Mouse (Mus musculus): Measurements from ENCODE around the gene Nrros. TPM values are rescaled to one million over a fixed set of nuclear protein-coding genes. Genes with fewer than 3 reads are reported as not detected.

The Nrros gene
- total RNA-seq (2021): 1 to 10 TPM; 5.3 to 5.6 TPM
- long read RNA-seq, experiment 1, transcript Nrros-201 (3 exons, 2,548 nt): major isoform, 12 of 16 reads
- long read RNA-seq, experiment 1, partial matches to known transcripts: 0 of 16 reads
- long read RNA-seq, experiment 1, other reads (novel, unspliced or antisense): 1 of 16 reads
- long read RNA-seq, experiment 2, transcript Nrros-201 (3 exons, 2,548 nt): major isoform, 15 of 19 reads
- long read RNA-seq, experiment 2, partial matches to known transcripts: 0 of 19 reads
- long read RNA-seq, experiment 2, other reads (novel, unspliced or antisense): 3 of 19 reads

DNA sequence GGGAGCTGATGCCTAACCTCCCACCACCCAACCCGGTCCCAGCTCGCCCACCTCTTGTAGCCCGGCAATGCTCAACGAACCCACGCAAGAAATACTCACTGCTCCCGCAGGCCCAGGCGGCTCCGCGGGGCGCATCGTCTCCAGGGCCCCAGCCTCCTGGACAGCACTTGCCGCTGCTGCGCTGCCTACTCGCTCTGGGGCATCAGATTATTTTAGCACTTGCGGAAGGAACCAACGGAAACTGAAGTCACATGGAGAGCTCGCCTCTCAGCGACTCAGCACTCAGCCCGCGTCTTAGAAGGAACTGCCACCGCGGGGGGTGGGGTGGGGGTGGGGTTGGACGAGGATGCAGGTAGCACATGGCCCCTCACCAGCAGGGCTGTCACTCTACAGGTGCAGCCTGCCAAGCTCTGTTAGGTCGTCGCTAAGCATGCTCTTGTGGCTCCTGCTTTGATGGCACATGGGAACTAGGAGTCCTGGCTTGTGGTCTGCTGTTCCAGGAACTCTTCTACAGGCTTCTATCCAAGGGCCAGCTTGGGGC is at the start of gene Nrros:
Gene Nrros (minus strand): TSS at position 314 of the 541 bp plus-strand sequence.
- DNase-seq: no peak
- intact Hi-C loops (cut with DNase I; ENCODE audit: low total_unique reads): no loop called here

DNA sequence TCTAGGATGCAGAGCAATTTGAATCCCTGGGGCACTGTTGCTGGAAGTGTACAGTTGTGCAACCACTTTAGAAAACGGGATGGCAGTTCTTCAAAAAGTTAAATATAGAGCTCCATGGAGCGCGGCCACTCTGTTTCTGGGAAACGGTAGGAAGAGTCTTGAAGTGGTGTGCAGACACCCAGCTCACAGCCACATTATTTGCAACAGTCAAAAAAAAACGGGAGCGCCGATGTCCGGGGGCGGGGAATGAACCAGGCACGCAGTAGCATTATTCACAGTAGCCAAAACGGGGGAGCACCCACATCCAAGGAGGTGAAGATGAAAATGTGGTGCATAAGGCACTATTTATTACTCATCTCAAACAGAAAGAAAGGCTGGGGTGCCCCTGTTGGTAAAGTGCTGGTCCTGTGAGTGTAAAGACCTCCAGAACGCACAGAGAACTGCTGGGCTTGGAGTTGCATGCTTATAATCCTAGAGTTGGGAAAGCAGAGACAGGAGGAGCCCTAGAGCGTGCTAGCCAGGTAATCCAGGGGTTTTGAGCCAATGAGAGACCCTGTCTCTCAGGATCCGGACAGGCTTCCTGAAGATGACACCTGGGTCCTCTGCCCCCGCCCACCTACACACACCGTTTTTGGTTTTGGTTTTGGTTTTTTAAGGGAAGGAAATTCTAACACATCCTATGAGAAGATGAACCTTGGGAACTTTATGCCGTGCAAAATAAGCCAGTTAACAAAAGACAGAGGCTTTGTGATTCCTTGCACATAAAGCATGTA is 49.6 kb upstream of the Nrros start:
- intact Hi-C loops (cut with DNase I; ENCODE audit: low total_unique reads): no loop called here
- no peak for DNase-seq

DNA sequence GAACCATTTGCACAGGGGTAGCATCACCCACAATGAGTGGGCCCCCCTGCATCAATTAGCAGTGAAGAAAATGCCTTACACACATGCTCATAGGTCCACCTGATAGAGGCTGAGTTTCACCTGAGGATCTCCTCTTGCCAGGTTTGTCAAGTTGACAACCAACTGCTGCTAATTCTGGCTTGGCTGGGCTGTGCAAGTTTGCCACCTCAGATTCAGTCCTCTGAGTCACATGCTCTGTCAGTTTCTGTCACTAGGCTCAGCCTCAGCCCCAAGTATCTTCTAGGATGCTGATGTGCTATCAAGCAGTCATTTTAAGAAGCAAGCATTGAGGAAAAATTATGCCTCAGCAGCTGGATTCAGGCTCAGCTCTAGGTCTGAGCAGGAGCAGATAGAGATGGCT is 48.8 kb upstream of the Nrros start:
- intact Hi-C loops (cut with DNase I; ENCODE audit: low total_unique reads): no loop called here
- no peak for DNase-seq

DNA sequence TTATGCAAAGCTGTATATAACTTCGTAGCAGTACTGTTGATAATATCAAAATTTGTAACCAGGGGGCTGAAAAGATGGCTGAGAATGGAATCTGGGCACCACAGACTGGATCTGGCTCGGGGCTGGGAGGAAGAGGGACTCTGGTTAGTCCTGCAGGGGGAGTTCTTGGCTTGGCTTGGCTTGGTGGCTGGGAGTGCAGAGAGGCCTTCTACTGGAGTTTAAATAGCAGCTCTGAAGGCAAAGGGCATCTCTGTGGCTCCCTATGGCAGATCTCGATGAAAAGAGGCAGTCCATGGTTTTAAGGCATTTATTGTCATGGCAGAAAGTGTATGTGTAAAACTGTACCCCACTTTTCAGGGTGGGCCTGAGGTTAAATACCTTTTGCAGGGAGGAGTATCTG is 39.5 kb upstream of the Nrros start:
- no peak for DNase-seq

DNA sequence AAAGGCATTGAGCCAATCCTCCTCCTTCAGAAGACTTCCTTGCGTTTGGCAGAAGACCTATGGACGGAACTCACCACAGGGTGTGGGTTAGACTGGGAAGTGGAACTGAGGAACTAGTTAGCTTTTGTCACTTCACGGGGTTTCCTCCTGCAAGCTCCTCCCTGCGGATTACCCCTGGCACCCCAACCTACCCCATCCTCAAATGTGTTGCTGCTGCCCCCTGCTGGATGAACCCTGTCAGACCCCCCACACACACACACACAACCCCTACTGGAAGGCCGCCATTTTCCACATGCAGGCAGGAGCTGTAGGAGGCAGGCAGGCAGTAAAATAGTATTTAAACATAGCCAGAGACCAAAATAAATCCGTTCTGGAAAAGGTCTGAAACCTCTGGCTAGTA is 37.3 kb upstream of the Nrros start:
- intact Hi-C loops (cut with DNase I; ENCODE audit: low total_unique reads): no loop called here
- peak; percentile 66 for DNase-seq

More for the DNA sequence above, 39.5 kb upstream of the Nrros start:
- intact Hi-C loops (cut with DNase I; ENCODE audit: low total_unique reads): no loop called here

DNA sequence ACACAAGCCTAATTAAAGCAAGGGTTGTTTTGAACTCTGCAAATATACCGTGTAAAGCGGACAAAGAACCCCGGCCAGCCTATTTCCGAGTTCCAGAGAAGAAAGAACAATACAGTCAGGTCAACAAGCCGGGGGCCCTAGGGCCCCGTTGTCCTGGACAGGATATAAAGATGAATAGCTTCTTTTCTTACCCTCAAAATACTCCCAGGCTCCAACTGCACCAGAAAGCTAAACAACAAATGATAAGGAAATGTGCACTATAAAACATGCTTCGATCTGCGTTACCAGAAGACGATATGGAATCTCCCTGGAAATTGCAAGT is 35.6 kb upstream of the Nrros start:
- intact Hi-C loops (cut with DNase I; ENCODE audit: low total_unique reads): no loop called here
- DNase-seq: no peak

DNA sequence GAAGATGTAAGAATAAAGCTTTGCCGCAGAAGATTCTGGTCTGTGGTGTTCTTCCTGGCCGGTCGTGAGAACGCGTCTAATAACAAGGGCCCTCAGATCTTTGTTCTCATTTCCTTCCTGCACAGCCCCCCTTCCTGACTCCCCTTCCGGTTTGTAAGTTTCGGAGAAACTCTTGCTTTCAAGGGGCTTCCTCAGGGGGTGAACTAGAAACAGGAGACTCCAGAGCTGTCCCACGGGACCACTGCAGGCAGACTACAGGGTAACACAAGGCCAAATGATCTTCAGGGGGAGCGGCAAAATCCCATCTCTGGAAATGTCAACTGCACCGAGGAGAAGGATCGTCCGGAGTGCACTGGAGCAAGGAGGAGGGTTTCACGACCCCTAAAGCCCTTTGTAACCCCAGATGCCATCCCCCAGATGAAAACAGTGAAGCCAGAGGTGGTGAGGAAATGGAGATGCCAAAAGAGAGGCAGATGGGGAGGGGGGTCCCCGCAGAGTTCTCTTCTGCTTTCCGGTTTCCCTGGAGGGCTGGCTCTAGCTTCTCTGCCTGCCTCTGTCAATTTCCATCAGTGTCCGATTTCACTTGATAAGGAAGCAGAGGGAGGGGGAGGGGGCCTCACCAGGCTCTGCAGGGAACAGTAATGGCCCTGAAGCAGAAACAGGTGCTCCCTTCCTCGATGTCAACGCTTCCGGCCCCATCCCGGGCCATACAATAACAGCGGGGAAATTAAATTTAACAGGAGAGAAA is 35.0 kb upstream of the Nrros start:
- intact Hi-C loops (cut with DNase I; ENCODE audit: low total_unique reads): no loop called here
- DNase-seq: peak; percentile 41

DNA sequence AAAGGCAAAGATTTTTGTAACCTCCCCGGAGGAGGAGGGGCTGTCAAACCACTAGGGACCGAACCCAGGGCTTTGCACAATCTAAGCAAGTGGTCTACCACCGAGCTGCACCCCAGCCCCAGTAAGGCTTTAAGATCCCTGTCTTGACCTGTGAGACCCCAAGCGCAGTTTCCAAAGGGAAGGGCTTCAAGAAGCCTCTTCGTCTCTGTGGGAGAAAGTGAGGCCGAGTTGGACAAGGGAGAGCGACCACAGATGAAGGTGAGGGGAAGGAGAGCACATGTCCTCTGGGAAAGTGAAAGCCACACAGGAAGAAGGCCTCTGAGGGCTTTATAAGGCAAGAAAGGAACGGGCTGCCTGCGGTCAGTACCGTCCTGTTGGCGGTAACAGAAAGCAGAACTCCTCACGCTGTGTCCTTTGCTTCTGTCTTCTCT is 24.6 kb upstream of the Nrros start:
- intact Hi-C loops (cut with DNase I; ENCODE audit: low total_unique reads): no loop called here
- no peak for DNase-seq

DNA sequence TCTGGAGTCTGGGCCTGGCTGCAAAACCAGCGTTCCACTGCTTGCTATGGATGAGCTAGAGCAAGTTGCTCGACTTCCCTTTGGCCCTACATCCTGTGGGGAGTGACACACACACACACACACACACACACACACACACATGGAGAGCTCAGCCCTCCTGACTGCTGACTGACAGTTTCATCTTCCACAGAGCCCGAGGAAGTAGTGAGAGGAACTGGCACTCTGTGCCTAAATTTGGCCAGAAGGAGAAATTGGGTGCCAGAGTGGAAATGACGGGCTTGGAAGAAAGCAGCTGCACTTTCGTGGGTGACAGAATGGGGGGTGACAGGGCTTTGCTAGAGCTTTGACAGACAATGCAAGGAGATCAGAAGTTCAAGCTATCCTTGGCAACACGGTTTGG is 23.7 kb upstream of the Nrros start:
- DNase-seq: peak; percentile 23
- intact Hi-C loops (cut with DNase I; ENCODE audit: low total_unique reads): no loop called here

DNA sequence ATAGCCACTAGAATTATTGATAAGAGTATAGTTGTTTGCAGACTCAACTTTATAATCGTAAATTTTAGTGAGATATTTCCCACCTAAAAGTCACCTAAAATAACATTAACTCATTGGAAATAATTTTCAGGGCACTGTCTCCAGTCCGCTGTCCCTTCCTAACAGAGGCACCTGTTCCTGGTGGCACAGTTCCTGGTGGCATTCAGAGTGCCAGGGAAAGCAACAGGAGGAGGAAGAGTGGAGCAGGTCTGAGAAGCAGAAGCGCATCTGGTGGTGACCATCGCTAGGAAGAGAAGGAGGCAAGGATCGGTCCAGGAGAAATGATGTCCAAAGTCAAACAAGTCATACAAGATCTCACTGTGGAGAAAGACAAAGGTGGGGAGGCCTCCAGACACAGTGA is 20.7 kb upstream of the Nrros start:
- no peak for DNase-seq

DNA sequence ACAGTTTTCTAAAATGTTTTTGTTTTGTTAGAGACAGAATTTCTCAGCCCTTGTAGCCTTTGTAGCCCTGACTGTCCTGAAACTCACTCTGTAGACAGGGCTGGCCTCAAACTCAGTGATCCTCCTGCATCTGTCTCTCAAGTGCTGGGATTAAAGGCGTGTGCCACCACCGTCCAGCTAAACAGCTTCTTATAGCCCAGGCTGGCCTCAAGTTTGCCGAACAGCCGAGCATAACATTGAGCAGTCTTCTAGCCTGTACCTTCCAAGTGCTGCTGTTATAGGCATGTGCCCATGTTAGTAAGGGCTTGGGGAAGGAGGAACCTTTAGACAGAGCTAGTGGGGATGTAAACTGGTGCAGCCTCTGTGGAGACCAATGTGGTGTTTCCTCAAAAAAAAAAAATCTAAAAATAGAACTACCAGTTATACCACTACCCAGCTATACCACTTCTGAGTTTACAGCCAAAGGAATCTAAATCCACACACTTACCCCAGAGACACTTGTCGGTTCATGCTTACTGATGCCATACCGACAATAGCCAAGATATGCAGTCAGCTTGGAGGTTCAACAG is 14.0 kb upstream of the Nrros start, which contains the start of gene Bex6:
Gene Bex6 (plus strand): TSS at position 491 of the 569 bp plus-strand sequence.
- intact Hi-C loops (cut with DNase I; ENCODE audit: low total_unique reads): no loop called here
- DNase-seq: no peak

More for the DNA sequence above, 20.7 kb upstream of the Nrros start:
- intact Hi-C loops (cut with DNase I; ENCODE audit: low total_unique reads): no loop called here

DNA sequence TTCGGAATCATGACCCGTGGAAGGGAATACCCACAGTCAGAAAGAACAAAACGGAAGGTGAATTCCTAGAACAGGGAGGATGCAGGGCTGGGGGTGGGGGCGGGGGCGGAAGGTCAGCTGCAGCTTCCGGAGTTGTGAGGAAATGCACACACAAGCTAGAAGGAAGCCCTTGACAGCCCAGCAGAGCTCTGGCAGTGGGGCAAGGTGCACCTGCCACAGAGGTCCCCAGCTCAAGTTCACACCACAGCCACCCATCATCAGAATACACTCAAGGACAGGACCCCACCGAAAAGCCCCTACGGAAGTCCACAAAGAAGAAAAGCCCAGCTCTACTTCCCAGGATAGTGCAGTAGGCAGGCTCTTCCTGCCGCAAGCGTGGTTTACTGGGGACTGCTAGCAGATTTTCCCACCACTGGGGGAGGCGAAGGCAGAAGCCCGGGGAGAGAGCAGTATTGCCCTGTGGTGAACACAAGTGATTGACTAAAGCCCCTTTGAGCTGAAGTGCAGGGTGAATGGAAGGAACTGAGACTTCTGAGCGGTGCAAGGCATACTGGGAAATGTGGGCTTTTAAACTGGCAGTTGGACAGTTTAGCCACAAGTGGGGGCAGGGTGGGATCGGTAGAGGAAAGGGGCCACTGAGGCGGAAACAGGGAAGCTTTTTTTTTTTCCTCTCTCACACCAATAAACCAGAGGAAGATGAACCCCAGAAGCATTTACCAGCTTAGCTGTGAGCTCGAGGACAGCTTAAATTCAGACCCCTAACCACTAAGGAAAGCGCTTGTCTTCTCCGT is 11.7 kb upstream of the Nrros start:
- intact Hi-C loops (cut with DNase I; ENCODE audit: low total_unique reads): no loop called here
- DNase-seq: peak; percentile 14

DNA sequence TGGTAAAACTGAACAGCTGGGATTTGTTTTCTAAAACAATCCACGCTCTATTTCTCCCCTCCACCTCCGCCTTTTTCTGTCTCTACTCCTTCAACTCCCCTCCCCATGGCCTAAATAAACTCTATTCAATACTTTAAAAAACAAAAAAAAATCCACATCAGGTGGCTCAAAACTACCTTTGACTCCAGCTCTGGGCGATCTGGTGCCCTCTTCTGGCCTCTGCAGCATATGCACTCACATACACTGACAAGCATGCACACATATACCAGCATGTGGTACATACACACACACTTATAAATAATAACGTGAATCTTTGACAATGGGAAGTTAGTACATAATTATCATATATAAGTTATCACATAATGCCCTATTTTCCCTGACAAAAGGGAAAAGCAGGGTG is 9.6 kb upstream of the Nrros start:
- DNase-seq: no peak
- intact Hi-C loops (cut with DNase I; ENCODE audit: low total_unique reads): no loop called here

DNA sequence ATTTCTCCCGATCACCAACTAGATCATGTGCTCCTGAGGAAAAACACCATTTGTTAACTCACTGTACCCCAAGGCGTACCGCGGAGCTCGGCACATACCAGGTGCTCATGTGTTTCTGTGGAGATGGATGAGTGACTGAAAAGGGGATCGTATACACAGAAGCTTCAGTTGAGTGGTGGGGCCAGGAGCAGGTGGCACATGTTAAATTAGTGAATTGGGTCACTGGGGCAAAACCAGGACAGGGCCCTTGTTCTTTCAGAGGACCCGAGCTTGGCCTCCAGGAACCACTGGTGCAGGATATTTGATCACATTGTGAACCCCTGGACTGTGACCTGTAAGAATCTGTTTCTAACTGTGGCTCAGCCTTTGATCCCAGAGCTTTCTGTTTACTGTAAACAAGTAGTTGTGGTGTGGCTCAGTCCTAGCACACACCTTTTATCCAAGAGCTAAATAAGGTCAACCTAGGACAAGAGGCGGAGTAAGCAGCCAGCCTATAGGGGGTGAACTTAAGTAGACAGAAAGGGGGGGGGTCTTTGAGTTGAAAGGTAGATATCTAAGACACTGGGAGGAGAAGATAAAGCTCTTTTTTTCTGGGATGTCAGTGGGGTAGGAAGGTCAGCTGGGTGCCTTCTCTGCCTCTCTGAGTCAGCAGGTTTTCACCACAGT is 9.1 kb upstream of the Nrros start:
- no peak for DNase-seq
- intact Hi-C loops (cut with DNase I; ENCODE audit: low total_unique reads): no loop called here

DNA sequence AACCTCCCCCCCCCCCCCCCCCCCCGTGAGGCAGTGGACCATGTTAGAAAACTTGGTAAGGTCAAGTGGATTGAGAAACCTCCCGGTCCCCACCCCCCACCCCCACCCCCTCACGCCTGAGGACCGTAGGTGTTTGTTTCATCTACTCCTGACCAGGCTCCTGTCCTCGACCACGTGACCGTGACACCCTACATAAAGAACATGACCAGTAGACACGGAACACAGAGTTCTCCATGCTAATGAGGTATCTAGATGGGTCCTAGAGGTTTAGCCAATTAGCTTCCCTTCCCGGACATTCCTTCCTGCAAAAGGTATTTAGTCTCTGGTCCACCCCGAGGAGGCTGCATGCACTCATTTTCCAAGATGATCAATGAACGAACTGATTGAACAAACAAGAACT is 8.0 kb upstream of the Nrros start:
- no peak for DNase-seq
- intact Hi-C loops (cut with DNase I; ENCODE audit: low total_unique reads): no loop called here

DNA sequence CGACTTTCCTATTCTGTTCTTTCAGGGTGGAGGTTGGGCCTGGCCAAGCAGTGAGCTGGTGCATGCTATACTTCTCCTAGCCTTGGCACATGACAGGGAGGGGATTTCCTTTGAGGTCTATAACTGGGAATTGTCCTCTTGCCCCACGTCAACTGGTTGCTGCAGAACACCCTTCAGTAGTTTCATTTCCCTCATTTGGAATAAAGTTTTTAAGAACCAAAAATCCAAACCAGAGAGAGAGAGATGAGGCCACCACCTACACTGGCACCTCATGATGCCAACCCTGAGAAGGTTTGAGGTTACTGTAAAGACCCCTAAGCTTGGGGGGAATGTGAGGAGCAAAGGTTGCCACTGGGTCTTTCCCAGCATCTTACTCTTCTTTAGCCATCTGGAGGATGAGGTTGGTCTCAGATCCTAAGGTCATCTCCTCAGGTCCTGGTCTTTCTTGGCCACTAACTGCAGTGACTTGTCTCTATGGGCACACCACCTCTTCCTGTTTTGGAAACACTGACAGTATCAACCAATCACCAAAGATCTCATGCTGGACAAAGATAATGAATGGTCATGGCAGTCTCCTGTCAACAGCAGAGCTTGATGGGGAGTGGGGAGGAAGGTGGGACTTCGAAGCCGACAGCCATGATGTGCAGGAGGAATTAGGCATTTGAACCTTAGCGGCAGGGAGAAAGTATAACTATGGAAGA is 5.8 kb upstream of the Nrros start:
- intact Hi-C loops (cut with DNase I; ENCODE audit: low total_unique reads): no loop called here
- no peak for DNase-seq

DNA sequence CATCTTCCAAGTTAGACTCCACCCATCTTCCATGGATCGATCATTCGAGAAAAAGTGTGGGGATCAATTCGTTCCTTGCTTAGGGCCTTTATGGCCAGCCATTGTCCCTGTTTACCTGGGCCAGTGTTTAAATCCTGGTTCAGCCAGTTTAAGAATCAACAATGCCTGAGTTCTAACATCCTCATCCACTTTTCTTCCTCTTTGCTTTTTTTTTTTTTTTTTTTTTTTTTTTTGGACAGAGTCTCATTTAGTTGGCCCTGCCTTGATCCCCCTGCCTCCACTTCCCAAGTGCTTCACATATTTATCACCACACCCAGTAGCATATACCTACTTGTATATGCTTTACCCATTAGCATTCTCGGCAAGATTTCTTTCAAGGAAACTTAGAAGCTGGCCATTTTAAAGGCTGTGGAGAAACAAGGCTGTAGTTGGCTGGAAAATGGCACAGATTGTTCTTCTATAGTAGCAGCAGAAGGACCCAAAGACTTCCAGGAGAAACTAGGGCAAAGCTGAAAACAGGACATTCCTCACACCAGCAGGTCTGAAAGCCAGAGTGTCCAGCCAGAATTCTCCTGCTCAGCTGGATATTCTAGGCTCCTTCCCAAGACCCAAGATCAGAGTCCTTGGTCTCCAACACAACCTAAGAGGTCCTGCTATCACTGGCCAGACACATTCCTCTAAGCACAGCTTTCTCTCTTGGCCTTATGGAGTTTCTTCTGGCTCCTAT is 2.6 kb upstream of the Nrros start:
- intact Hi-C loops (cut with DNase I; ENCODE audit: low total_unique reads): no loop called here
- DNase-seq: no peak
